Mouse (Mus musculus): ENCODE data around the gene Tmem217. TPM values are rescaled to one million over a fixed set of nuclear protein-coding genes. Genes with fewer than 3 reads are reported as not detected.

The Tmem217 gene
- total and polyA plus RNA-seq, 3 experiments, result 2.5 to 4.5 TPM; not detected in 1

- H3K27me3 ChIP-seq (ENCODE audit: control insufficient read depth in 1 of 2, insufficient read depth in 2 of 2, low read length in 2 of 2), result no peaks in the 10 kb centered on the region
Measured at GRCm38 (mm10) chr17:29545241-29545640, 6.9 kb downstream of the Tmem217 start.

DNA sequence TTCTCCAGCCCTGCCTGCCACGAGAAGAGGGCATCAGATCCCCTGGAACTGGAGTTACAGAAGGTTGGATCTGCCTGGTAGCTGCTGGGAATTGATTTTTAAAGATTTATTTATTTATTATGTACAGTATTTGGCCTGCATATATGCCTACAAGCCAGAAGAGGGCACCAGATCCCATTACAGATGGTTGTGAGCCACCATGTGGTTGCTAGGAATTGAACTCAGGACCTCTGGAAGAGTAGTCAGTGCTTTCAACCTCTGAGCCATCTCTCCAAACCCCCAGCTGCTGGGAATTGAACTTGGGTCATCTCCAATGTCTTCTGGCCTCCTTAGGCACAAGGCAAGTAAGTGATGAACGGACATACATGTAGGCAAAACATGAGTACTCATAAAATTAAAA lies 8.1 kb downstream of the Tmem217 start:
- no peak overlapping the region for H3K9ac ChIP-seq (ENCODE audit: control insufficient read depth, low read depth, low read length, poor library complexity, severe bottlenecking)
- H3K79me2 ChIP-seq (ENCODE audit: control insufficient read depth, insufficient read depth, low read length, poor library complexity), result no peaks in the 10 kb centered on the region
- peaks cover 7 to 10% of the 10 kb centered on the region in 2 experiments; a peak in 3 of 4 replicates for H3K4me1 ChIP-seq (ENCODE audit: control insufficient read depth in 1 of 2, insufficient read depth in 2 of 2, low read length in 2 of 2)
- H3K4me3 ChIP-seq (ENCODE audit: control insufficient read depth in 1 of 2, insufficient read depth in 1 of 2, low read depth in 2 of 2, low read length in 2 of 2), result no peak overlapping the region
- no peaks in the 10 kb centered on the region for H3K9me3 ChIP-seq (replicated peaks; ENCODE audit: insufficient read depth, low read length)
- DNase-seq (ENCODE audit: low read depth, low spot score), result peak; percentile 26
- no peak for TF ChIP-seq GABPA (IDR thresholded peaks at IDR 0.05; ENCODE audit: low read depth, low read length)
- TF ChIP-seq SIN3A (IDR thresholded peaks at IDR 0.05; ENCODE audit: low read length), result no peak
- TF ChIP-seq ELF1 (IDR thresholded peaks at IDR 0.05; ENCODE audit: low read depth, low read length), result no peak
- peak in 2 of 3 experiments; percentile 21 to 43; a peak in 2 of 6 replicates for TF ChIP-seq CTCF (IDR thresholded peaks at IDR 0.05 in 2 of 3, conservative IDR thresholded peaks at IDR 0.05 in 1 of 3; ENCODE audit: control insufficient read depth in 1 of 3, insufficient read depth in 1 of 3, low read depth in 2 of 3, low read length in 3 of 3, poor library complexity in 1 of 3, severe bottlenecking in 1 of 3)
- no peak for TF ChIP-seq RCOR1 (IDR thresholded peaks at IDR 0.05; ENCODE audit: low read depth, low read length)
- TF ChIP-seq E2F4 (IDR thresholded peaks at IDR 0.05; ENCODE audit: borderline replicate concordance, low read depth, low read length), result no peak
- TF ChIP-seq TBP (IDR thresholded peaks at IDR 0.05; ENCODE audit: low read depth, low read length), result no peak
- no peak for TF ChIP-seq GATA1 (IDR thresholded peaks at IDR 0.05; ENCODE audit: low read depth, low read length)
- no peak for TF ChIP-seq TAL1 (IDR thresholded peaks at IDR 0.05; ENCODE audit: low read length)
- 0 out of 2 replicates have a peak, but pooled peaks have one; percentile 51 for TF ChIP-seq MYC (IDR thresholded peaks at IDR 0.05; ENCODE audit: low read depth, low read length)
- TF ChIP-seq CHD1 (IDR thresholded peaks at IDR 0.05; ENCODE audit: low read depth, low read length), result no peak
- no peak for TF ChIP-seq ZC3H11A (IDR thresholded peaks at IDR 0.05; ENCODE audit: low read depth, low read length)
- no peak for TF ChIP-seq ZKSCAN1 (IDR thresholded peaks at IDR 0.05; ENCODE audit: low read depth, low read length)
- no peak for TF ChIP-seq POLR2AphosphoS2 (IDR thresholded peaks at IDR 0.05; ENCODE audit: low read length)
- no peak for TF ChIP-seq ETS1 (IDR thresholded peaks at IDR 0.05; ENCODE audit: low read depth, low read length)
- H3K27ac ChIP-seq (ENCODE audit: control insufficient read depth, low read depth, low read length), result no peak overlapping the region
- H3K27me3 ChIP-seq (ENCODE audit: control insufficient read depth in 1 of 2, insufficient read depth in 2 of 2, low read length in 2 of 2), result no peaks in the 10 kb centered on the region
- H3K36me3 ChIP-seq (ENCODE audit: control insufficient read depth in 1 of 2, insufficient read depth in 2 of 2, low read length in 2 of 2), result peaks cover 0 to 12% of the 10 kb centered on the region in 2 experiments; a peak in 2 of 4 replicates

More at GRCm38 (mm10) chr17:29545241-29545640, 6.9 kb downstream of the Tmem217 start:
- Histone ChIP-seq H3K36me3 (ENCODE audit: control insufficient read depth in 1 of 2, insufficient read depth in 2 of 2, low read length in 2 of 2) (peaks cover 0 to 13% of the 10 kb centered on the region in 2 experiments; a peak in 2 of 4 replicates), H3K9ac (ENCODE audit: control insufficient read depth, low read depth, low read length, poor library complexity, severe bottlenecking) (no peak overlapping the region), H3K4me3 (ENCODE audit: control insufficient read depth in 1 of 2, insufficient read depth in 1 of 2, low read depth in 2 of 2, low read length in 2 of 2) (no peak overlapping the region), H3K4me1 (ENCODE audit: control insufficient read depth in 1 of 2, insufficient read depth in 2 of 2, low read length in 2 of 2) (peaks cover 7 to 12% of the 10 kb centered on the region in 2 experiments), H3K9me3 (replicated peaks; ENCODE audit: insufficient read depth, low read length) (no peaks in the 10 kb centered on the region), H3K79me2 (ENCODE audit: control insufficient read depth, insufficient read depth, low read length, poor library complexity) (peaks cover 6% of the 10 kb centered on the region), H3K27ac (ENCODE audit: control insufficient read depth, low read depth, low read length) (no peak overlapping the region)
- DNase-seq (ENCODE audit: low read depth, low spot score), result no peak
- no peak for TF ChIP-seq GATA1 (IDR thresholded peaks at IDR 0.05; ENCODE audit: low read depth, low read length)
- TF ChIP-seq HCFC1 (IDR thresholded peaks at IDR 0.05; ENCODE audit: low read depth, low read length), result no peak
- TF ChIP-seq RAD21 (IDR thresholded peaks at IDR 0.05; ENCODE audit: low read depth, low read length), result no peak
- no peak for TF ChIP-seq TAL1 (IDR thresholded peaks at IDR 0.05; ENCODE audit: low read length)
